Mouse (Mus musculus) CD8-positive naive resting alpha-beta T cell, adult 2 months (primary cell): ENCODE data around the gene Plpp3.
"Not testable (repeated sequence)": the region's sequence is repeated elsewhere in the genome, so short reads cannot be mapped to it uniquely, and the experiment has no call there.

ENCODE experiments used
- DNase-seq, 2 experiments: peaks; one replicate each; pipeline ENCODE4 v3.0.0; 2022; ENCODE audit warnings: low read depth in 2 of 2, low spot score in 2 of 2

The Plpp3 gene

GRCm38 (mm10) chr4:105254365-105254764 lies 97.2 kb downstream of the Plpp3 start:
- DNase-seq, result no peak

GRCm38 (mm10) chr4:105255185-105255584 lies 98.0 kb downstream of the Plpp3 start:
- no peak for DNase-seq

DNA sequence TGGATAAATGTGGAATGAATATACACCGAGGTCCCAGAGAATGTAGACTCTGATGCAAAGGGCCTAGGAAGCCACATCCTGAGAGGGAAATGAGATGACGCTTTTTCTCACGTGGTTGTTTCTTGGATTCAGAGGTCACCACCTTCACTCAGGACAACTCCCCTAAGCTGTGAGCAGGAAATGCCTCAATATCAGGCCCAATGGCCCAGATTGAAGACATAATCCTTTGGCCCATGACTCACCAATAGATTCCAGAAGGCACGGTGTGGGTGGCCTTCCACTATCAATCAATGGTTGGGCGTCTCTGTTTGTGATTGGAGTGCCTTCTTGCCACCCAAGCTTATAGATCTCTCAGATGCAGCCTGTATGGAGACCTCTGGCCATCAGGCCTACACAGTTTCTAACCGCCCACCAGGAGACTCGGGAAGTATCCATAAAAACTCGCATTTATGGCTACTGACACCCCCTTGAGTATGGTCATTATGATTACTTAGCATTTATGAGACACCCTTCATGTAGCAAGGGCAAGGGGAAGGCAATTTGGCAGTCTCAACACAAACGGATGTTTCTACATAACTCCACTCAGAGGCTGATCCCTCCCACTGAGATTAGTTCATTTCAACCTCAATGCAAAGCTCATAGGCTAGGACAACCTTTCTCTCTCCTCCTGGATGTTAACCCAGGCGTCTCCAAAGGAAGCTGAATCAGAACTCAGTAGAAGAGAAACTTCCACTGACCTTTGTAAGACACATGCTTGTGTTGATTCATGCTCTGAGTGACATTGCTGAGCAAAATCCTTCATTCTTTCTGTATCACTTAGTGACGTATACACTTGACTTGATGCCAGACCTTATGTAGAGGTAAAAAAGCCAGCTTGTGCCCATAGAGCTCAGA lies 100.8 kb downstream of the Plpp3 start:
- no peak for DNase-seq

- DNase-seq, result no peak
These were observed 103.2 kb downstream of the Plpp3 start for GRCm38 (mm10) chr4:105260385-105260784.

GRCm38 (mm10) chr4:105260893-105261769 lies 104.0 kb downstream of the Plpp3 start:
- no peak for DNase-seq

DNA sequence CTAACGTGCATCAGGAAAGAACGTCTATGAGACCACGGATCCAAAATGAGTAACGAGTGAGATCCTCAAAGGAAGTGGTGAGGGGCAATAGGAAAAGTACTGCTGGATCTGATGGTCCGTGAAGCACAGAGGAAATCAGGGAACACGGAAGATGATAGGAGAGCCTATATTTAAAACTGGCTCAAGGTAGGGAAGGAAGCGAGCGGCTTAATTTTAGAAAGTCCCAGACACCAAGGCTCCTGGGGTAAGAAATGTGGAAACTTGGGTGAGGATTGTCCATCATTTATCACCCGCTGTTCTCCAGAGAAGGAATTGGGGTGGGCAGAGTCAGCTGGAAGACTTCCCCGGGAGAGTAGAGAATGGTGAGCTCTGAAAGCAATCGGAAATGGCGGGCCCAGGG lies 105.2 kb downstream of the Plpp3 start:
- DNase-seq, result no peak

- no peak for DNase-seq
These were observed 106.5 kb downstream of the Plpp3 start for GRCm38 (mm10) chr4:105263600-105263999.

DNA sequence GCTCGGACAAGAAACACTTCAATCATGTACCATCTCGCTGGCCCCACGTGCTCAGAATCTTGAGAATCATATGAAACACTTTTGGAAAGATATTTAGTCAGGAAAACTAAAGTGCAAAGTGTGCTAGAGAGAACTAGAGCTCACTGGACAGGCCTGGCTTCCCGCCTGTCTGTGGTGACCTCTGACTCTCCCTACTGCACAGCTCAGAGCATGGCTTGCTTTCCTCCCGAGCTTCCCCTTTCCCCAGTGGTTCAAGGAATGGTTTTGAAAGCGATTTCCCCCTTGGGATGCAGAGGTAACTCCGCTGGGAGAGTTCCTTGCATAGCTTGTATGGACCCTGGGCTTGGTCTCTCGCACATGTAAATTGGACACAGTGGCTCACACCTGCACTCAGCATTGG lies 107.9 kb downstream of the Plpp3 start:
- no peak for DNase-seq

GRCm38 (mm10) chr4:105265678-105266077 lies 108.5 kb downstream of the Plpp3 start:
- no peak for DNase-seq

DNA sequence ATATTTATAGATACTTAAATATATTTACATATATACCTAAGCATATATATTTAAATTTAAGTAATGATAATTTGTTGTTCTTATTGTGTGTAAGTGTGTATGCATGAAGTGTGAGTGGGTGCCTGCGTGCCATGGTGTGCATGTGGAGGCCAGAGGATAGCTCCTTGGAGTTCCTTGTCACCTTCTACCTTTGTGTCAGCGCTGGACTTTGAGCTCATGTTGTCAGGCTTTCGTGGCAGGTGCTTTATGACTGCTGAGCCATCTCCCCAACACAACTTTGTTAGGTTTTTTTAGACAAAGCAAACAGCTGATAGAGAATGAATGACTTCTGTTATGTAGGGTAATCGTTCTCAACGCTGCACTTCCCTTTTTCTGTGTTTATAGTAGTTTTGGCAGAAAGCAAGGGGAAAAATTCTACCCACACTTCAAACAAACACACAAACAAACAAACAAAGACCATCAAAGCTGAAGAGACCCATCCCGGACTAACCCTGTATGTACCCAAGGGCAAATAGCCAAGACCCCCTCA lies 111.1 kb downstream of the Plpp3 start:
- DNase-seq, result no peak

DNA sequence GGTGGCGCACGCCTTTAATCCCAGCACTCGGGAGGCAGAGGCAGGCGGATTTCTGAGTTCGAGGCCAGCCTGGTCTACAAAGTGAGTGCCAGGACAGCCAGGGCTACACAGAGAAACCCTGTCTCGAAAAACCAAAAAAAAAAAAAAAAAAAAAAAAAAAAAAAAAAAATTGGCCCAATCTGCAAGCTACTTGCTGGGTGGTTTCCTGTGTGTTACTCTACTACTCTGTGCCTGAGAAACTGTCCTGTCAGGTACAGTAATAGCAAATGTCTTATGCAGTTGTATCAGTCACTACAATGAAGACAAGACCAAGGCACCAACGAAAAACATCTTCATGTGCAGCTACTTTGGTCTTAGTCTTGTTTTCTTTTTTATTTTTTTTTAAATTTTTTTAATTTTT lies 112.3 kb downstream of the Plpp3 start:
- not testable (repeated sequence) for DNase-seq

- no peak for DNase-seq
These were observed 114.0 kb downstream of the Plpp3 start for GRCm38 (mm10) chr4:105271166-105271565.

DNA sequence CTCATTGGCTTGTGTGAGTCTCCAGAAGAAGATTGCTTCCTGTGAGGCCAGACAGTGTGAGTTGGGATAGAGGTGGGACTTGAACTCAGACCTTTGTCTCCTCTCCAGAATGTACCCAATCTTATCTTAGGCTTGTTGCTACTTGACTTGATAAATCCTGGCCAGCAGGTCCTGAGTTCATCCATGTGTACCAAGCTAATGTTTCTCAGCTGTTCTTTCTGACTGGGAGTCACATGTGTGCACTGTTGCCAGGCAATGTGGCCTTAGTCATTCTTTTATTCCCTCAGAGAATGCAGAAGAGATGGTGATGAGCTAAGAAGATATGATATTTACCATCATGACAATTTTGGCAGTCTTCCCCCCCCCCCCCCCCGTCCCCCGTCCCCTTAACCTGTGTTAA lies 115.9 kb downstream of the Plpp3 start:
- DNase-seq, result no peak

GRCm38 (mm10) chr4:105273486-105273885 lies 116.3 kb downstream of the Plpp3 start:
- DNase-seq, result no peak

- no peak for DNase-seq
These were observed 118.5 kb downstream of the Plpp3 start for GRCm38 (mm10) chr4:105275616-105276015.

DNA sequence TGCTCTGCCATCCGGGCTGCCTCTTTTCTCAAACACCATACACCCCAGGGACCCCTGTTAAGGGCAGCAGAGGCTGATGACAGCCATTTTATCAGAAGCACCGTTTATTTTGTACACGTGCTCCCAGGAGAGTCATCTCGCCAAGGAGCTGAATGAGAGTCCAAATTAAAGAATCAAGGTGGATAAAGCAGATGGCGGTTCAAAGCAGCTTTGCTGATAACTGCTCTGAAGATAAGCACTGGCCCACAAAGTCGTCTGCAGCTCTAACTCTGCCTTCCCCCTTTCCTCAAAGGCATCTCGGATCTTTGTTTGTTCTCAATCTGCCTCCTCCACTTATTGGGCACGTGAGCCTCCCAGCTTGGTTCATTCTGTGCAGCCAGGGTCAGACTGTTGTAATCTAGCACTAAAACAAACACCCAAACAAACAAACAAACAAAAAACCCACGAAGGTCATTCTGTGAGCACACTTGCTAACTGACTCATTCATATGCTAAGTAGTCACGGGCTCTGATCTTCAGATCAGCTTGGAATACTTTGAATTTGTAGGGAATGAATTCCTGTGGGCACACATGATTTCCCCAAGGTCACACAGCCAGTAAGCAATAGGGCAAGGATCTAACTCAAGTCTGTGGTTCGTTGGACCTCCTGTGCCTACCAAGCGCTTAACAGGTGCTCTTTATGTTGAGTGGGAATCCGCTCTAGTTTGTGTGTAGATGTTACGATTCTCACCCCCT lies 119.1 kb downstream of the Plpp3 start:
- DNase-seq, result no peak

- no peak for DNase-seq
These were observed 121.0 kb downstream of the Plpp3 start for GRCm38 (mm10) chr4:105278161-105278560.

- DNase-seq, result no peak
These were observed 121.6 kb downstream of the Plpp3 start for GRCm38 (mm10) chr4:105278571-105279410.

DNA sequence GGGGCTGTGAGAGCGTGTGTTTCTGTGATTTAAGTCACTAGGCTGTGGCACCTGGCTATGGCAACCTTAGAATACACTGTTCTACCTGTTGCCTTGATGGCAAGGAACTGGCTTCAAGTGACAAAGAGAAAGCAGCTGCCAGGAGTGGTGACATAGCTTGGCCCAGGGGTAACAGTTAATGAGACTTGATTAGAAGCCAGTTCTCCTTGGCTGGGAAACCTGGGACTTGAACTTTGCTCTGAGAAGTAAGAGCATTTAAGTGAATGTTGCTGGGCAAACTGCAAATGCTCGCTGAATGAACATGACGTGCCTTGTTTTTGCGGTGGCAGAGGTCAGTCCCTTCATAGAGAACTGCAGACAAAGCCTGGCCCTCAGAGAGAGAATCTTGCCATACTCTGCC lies 122.7 kb downstream of the Plpp3 start:
- DNase-seq, result no peak

- DNase-seq, result no peak
These were observed 124.6 kb downstream of the Plpp3 start for GRCm38 (mm10) chr4:105281751-105282231.
